Mouse (Mus musculus) intestine, embryonic 14.5 days (tissue): ENCODE data around the gene P4ha1. TPM values are rescaled to one million over a fixed set of nuclear protein-coding genes. Genes with fewer than 3 reads are reported as not detected.
"Not testable (repeated sequence)": the region's sequence is repeated elsewhere in the genome, so short reads cannot be mapped to it uniquely, and the experiment has no call there.

Experiments used
- ATAC-seq: fragments of 200-750 bp; cut with Nextera tagmentation; replicated peaks from 2 replicates; pipeline ENCODE4 v1.8.0; 2017; ENCODE audit warnings: low read depth, moderate number of reproducible peaks, moderate TSS enrichment, moderate library complexity; ENCODE audit not compliant: low FRiP score, low TSS enrichment
- DNase-seq: peaks from one replicate; pipeline ENCODE4 v3.0.0-alpha.2; 2018; ENCODE audit warnings: low spot score
- H3K27ac ChIP-seq: fragments of 300-500 bp; sonication (generic); 2 replicates; pipeline ENCODE4 v1.5.1; 2014; ENCODE audit warnings: low read depth, mild to moderate bottlenecking, control low read depth
- H3K27me3 ChIP-seq: fragments of 300-500 bp; sonication (generic); replicated peaks from 2 replicates; pipeline ENCODE4 v1.6.1; 2014; ENCODE audit warnings: low read length, control low read depth; ENCODE audit not compliant: control insufficient read depth, insufficient read depth
- H3K36me3 ChIP-seq: fragments of 300-500 bp; sonication (generic); 2 replicates; pipeline ENCODE4 v1.6.1; 2014; ENCODE audit warnings: low read length, control low read depth; ENCODE audit not compliant: control insufficient read depth, insufficient read depth
- H3K4me1 ChIP-seq: fragments of 300-500 bp; sonication (generic); replicated peaks from 2 replicates; pipeline ENCODE4 v1.6.1; 2014; ENCODE audit warnings: low read length, control low read depth, mixed read lengths; ENCODE audit not compliant: control insufficient read depth, insufficient read depth
- H3K4me2 ChIP-seq: fragments of 300-500 bp; sonication (generic); 2 replicates; pipeline ENCODE4 v1.6.1; 2014; ENCODE audit warnings: low read length
- H3K4me3 ChIP-seq: fragments of 300-500 bp; sonication (generic); 2 replicates; pipeline ENCODE4 v1.5.1; 2014; ENCODE audit warnings: low read depth, low read length, control low read depth, mixed read lengths
- H3K9ac ChIP-seq: fragments of 300-500 bp; sonication (generic); 2 replicates; pipeline ENCODE4 v1.6.1; 2014; ENCODE audit warnings: mild to moderate bottlenecking, low read length
- H3K9me3 ChIP-seq: fragments of 300-500 bp; sonication (generic); 2 replicates; pipeline ENCODE4 v1.6.1; 2016; ENCODE audit warnings: low read length, control low read depth; ENCODE audit not compliant: control insufficient read depth
- WGBS: fragments of 180-500 bp; shearing (Covaris S2); extraction: QIAGEN DNeasy Blood & Tissue Kit; methylation state at CpG from one replicate; pipeline ENCODE4 v1.1.7; 2014; 5-methylcytosine and 5-hydroxymethylcytosine counted together
- polyA plus RNA-seq: library from polyadenylated mRNA; unstranded; fragments of >200 nt; fragmentation: Nextera tagmentation; extraction: Ambion mirVana; gene quantifications from 2 replicates; pipeline ENCODE4 v1.2.1, GENCODE M21; 2014

P4ha1 gene
- polyA plus RNA-seq, 1 experiment from 2014 or later: 65.2 TPM

DNA sequence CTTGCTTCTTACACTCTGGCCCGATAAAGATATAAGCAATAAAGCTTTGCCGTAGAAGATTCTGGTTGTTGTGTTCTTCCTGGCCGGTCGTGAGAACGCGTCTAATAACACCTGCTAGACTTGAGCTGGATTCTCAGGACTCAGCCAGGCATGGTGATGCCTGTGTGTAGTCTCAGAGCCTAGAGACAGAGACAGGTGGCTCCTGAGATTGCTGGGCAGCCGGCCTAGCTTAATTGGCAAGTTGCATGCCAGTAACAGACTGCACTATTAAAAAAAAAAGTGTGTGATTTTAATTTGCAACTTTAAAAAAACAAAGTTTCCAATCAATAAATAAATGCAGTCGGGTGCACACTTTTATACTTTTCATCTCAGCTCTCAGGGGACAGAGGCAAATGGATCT, 63.9 kb downstream of the P4ha1 start:
- ATAC-seq: no peak
- no peak overlapping the region for H3K4me2 ChIP-seq
- no peak for DNase-seq
- no peaks in the 10 kb centered on the region for H3K27me3 ChIP-seq
- H3K4me3 ChIP-seq: no peak overlapping the region
- no peak overlapping the region for H3K9ac ChIP-seq
- no peaks in the 10 kb centered on the region for H3K4me1 ChIP-seq
- H3K9me3 ChIP-seq: peaks cover 5% of the 10 kb centered on the region; the same call in 1 of the 2 replicates
- WGBS: 95% methylated on average over 7 of the region's 8 CpGs
- no peaks in the 10 kb centered on the region for H3K36me3 ChIP-seq
- H3K27ac ChIP-seq: no peak overlapping the region

DNA sequence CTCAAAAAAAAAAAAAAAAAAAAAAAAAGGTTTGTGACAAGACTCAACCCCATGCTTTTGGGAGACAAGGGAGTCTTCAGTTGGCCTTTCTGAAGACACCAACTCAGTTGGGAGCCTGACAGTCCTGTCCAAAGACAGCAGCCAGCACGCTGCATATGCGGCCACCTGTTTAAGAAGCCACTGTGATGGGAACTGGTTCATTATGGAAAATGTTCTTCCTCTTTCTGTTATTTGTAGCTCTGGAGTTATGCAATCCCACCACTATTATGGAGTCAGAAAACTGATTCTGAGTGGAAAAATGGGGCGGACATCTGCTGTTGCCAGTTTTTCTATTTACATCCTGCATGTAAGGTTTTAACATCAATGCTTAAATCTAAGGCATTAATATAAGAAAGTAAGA, 66.6 kb downstream of the P4ha1 start:
- peaks cover 5% of the 10 kb centered on the region; the same call in 1 of the 2 replicates for H3K9me3 ChIP-seq

DNA sequence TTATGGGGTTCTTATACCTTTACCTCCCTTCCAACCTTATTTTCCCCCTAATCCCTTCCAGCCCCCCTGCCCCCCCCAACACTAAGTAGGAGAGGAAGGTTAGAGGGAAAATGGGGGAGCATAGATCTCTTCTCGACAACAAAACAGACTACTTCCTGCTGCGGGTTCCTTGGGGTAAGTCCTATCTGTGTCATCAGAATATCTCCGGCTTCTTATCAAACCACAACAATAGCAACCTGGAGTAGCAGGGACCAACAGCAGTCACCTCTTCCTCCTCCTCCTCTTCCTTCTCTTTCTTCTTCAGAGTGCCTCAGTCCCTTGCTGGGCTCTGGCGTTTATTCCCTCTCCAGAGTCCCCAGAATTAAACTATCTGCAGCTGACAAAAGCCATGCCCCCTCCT, 68.8 kb downstream of the P4ha1 start:
- Histone ChIP-seq H3K4me1 (no peaks in the 10 kb centered on the region), H3K27me3 (no peaks in the 10 kb centered on the region), H3K9ac (no peak overlapping the region), H3K9me3 (peaks cover 5% of the 10 kb centered on the region; the same call in 1 of the 2 replicates), H3K27ac (no peak overlapping the region), H3K36me3 (no peaks in the 10 kb centered on the region), H3K4me2 (no peak overlapping the region), H3K4me3 (no peak overlapping the region)
- DNase-seq: no peak
- WGBS: 33% methylated on average over 4 of the region's 4 CpGs
- ATAC-seq: no peak

More for the DNA sequence above, 66.6 kb downstream of the P4ha1 start:
- ATAC-seq (no peak), DNase-seq (no peak)
- H3K27me3 ChIP-seq: no peaks in the 10 kb centered on the region
- no peak overlapping the region for H3K4me3 ChIP-seq
- H3K4me2 ChIP-seq: no peak overlapping the region
- WGBS: 93% methylated on average over 3 of the region's 3 CpGs
- H3K27ac ChIP-seq: no peak overlapping the region
- H3K4me1 ChIP-seq: no peaks in the 10 kb centered on the region
- H3K36me3 ChIP-seq: no peaks in the 10 kb centered on the region
- no peak overlapping the region for H3K9ac ChIP-seq

DNA sequence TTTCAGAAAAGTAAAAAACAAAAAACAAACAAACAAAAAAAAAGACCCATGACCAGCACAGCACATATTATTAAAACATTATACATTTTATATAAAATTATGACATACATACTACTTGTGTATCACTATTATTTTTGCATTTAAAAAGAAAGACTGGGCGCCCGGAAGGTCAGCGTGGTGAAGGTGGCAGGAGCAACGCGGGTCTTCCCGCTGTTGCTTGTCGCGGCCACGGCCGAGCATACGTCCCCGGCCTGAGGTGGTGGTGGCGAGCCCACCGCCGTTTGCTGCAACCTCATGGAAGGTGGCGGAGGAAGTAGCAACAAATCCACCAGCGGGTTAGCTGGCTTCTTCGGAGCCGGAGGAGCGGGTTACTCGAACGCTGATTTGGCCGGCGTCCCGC, 72.4 kb downstream of the P4ha1 start, which contains the start of gene Gm10273:
Gene Gm10273 (plus strand): TSS at position 172 of the 400 bp plus-strand sequence.
- not testable (repeated sequence) for H3K9me3 ChIP-seq, H3K9ac ChIP-seq, H3K4me1 ChIP-seq, H3K27ac ChIP-seq, DNase-seq, ATAC-seq, H3K4me3 ChIP-seq, H3K36me3 ChIP-seq, H3K27me3 ChIP-seq, H3K4me2 ChIP-seq
- 90% methylated on average over 11 of the region's 25 CpGs for WGBS

DNA sequence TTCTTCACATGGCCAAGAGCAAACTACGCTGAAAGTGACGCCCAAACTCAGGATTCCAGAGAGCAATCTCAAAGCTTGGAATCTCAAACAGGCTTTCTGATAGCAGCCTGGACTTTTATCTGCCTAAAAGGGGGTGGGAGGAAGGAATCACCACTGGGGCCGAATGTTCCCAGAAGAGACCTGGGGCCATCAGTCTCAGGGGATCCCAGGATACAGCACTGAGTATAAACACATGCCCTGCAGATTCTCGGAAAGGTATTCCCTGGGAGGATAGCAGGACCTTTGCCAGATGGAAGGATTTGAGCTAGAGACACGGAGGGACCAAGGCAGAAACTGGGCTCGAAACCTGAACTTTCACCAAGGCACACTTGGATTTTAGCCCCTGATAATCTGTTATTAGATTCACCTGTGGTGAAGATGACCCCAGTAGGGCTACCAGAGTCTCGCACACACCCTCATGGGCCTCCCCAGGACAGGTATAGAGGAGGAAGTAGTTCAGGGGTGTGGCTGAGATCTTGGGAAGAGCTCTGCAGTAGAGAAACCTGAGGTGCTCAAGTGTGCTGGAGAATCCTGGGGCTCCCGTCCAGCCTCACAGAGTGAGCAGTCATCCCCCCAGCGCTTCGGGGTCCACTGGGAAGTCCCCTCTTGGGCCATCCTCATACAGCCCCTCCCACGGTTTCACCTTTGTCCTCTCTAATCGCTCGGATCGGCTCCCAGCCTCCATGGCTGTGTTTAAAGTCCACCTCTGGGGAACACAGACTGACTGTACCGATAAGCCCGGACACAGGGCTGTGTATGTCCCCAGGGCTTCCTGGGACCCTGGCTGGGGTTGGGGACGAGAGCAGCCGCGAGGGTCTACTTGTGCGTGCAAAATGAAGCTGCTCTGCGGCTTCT, 80.0 kb downstream of the P4ha1 start, which contains the start of gene Pla2g12b:
Gene Pla2g12b (plus strand): TSS at position 762 of the 894 bp plus-strand sequence.
- peaks cover 7% of the 10 kb centered on the region; the same call in 1 of the 2 replicates for H3K4me1 ChIP-seq
- peak; percentile 58 for DNase-seq
- 50% methylated on average over 21 of the region's 21 CpGs for WGBS
- no peaks in the 10 kb centered on the region for H3K27me3 ChIP-seq
- 0 out of 2 replicates have a peak within 1 kb of the TSS, but pooled peaks have one; percentile 43 for H3K27ac ChIP-seq
- 0 out of 2 replicates have a peak within 1 kb of the TSS, but pooled peaks have one; percentile 13 for H3K9ac ChIP-seq
- ATAC-seq: peak; percentile 74; the same call in 1 of the 2 replicates
- H3K36me3 ChIP-seq: no peaks in the 10 kb centered on the region
- H3K9me3 ChIP-seq: no peaks in the 10 kb centered on the region
- no peak within 1 kb of the TSS for H3K4me3 ChIP-seq
- H3K4me2 ChIP-seq: peak within 1 kb of the TSS; percentile 37

DNA sequence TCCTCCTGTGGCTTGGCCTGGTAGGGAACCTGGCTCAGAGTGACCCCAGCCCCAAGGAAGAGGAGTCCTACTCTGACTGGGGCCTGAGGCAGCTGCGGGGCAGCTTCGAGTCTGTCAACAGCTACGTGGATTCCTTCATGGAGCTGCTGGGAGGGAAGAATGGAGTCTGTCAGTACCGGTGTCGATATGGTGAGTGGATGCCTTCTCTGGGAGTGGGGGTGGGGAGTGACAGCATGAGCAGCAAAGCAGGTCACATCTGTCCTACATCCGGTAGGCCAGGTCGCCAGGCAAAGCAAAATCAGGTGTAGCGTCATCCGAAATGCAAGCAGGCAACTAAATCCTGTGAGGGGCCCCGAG, 80.7 kb downstream of the P4ha1 start:
- ATAC-seq: no peak
- DNase-seq: peak; percentile 61
- H3K4me3 ChIP-seq: no peak overlapping the region
- H3K27me3 ChIP-seq: no peaks in the 10 kb centered on the region
- peaks cover 7% of the 10 kb centered on the region; the same call in 1 of the 2 replicates for H3K4me1 ChIP-seq
- H3K36me3 ChIP-seq: no peaks in the 10 kb centered on the region
- H3K4me2 ChIP-seq: peak overlapping the region; percentile 37
- H3K9ac ChIP-seq: 0 out of 2 replicates have a peak overlapping the region, but pooled peaks have one; percentile 13
- 65% methylated on average over 10 of the region's 10 CpGs for WGBS
- H3K9me3 ChIP-seq: no peaks in the 10 kb centered on the region
- H3K27ac ChIP-seq: 0 out of 2 replicates have a peak overlapping the region, but pooled peaks have one; percentile 43

DNA sequence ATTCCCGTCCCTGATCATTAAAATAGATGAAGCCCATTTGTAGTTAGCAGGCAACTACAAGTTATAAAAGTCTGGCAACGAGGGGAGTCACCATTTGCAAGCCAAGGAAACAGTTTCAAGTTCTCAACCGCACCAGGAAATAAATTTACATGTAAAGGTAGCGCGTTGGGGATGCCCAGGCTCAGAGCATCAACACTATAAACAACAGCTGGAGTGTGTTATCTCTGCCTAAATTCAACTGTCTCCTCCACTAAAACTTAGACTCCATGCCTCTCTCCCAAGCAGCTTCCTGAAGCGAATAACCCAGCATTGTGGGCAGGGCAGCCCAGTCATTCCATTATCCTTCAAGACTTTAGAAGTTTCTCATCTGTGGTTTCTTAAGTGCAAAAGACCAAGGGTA, 85.4 kb downstream of the P4ha1 start:
- DNase-seq (no peak), ATAC-seq (no peak)
- no peaks in the 10 kb centered on the region for H3K9me3 ChIP-seq
- 34% methylated on average over 6 of the region's 6 CpGs for WGBS
- no peak overlapping the region for H3K4me3 ChIP-seq
- no peaks in the 10 kb centered on the region for H3K36me3 ChIP-seq
- no peak overlapping the region for H3K4me2 ChIP-seq
- H3K9ac ChIP-seq: no peak overlapping the region
- no peak overlapping the region for H3K27ac ChIP-seq
- H3K27me3 ChIP-seq: no peaks in the 10 kb centered on the region
- 0 out of 2 replicates have a peak, but pooled peaks cover under 1% of the 10 kb centered on the region for H3K4me1 ChIP-seq

DNA sequence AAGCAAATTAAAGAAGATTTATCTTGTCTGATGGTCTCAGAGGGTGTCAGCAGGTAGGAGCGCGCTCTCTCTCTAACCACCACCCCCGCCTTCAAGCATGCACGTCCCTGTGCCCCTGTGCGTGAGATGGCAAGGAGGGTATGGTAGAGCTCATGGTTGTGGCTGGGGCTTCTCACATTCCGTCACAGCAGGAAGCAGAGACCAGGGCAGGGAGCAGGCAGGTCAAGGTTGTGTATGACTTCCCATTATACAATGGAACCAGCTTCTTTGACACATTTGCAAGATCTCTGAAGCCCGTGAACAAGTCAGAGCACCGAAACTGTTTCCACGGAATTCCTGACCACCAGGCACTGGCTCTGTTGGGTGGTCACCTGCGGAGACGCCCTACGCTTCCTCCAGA, 87.2 kb downstream of the P4ha1 start:
- Histone ChIP-seq H3K9ac (no peak overlapping the region), H3K36me3 (no peaks in the 10 kb centered on the region), H3K4me3 (no peak overlapping the region), H3K27me3 (no peaks in the 10 kb centered on the region), H3K4me1 (no peaks in the 10 kb centered on the region), H3K4me2 (no peak overlapping the region), H3K9me3 (peaks cover 2% of the 10 kb centered on the region; the same call in 1 of the 2 replicates), H3K27ac (no peak overlapping the region)
- ATAC-seq (no peak), DNase-seq (no peak)
- 51% methylated on average over 12 of the region's 12 CpGs for WGBS
